Mouse (Mus musculus): ENCODE measurements around the gene Gm21093.
"Not testable (repeated sequence)": the region's sequence is repeated elsewhere in the genome, so short reads cannot be mapped to it uniquely, and the experiment has no call there.

Gene Gm21093

GRCm38 (mm10) chr4:42034626-42035025 lies at the start of gene Gm21093:
TSS of gene Gm21093 (minus strand) at chr4:42034726.
- in situ Hi-C loops (cut with MboI, MseI), result not testable (repeated sequence)

All from regulatory T cell (primary cell).